8 mouse cellular contexts compared by ENCODE assay signal in the genomic region with DNA sequence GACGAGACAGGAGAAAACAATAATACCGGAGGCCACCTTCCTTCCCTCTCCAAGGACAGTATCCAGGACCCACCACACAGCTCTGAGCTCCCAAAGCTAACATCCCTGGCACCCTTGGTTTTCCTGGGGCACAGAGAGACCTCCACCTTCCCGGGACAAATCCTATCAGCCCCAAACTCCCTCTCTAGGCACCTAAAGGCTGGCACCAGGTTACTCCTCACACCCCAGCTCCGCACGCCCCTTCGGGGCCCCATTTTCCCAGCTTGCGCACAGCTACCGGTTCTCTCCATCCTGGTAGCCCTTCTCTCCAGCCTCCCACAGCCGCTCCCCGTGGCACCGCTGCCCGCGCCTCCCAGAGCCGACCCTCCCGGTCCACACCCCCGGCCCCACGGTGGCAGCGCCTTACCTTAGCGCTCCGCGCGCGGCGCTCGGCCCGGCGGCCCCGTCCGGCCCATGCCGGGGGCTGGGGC. TPM values are rescaled to one million over a fixed set of nuclear protein-coding genes. Genes with fewer than 3 reads are reported as not detected.
DNase-seq lines count a peak whose midpoint lies in the region; ATAC-seq and TF ChIP-seq lines count a peak whose summit lies in the region.

No protein-coding gene starts in this region.

- under 1% methylated on average over 29 of the region's 30 CpGs for WGBS in kidney, embryonic 15.5 days
- under 1% methylated on average over 30 of the region's 30 CpGs for WGBS in hindbrain, embryonic 13.5 days
- WGBS in midbrain, embryonic 11.5 days, result under 1% methylated on average over 30 of the region's 30 CpGs

- peak overlapping the region; percentile 99 for H3K4me3 ChIP-seq in kidney, embryonic 15.5 days (replicated peaks)
- peak overlapping the region; percentile 89 to 95 (median 94) for H3K4me3 ChIP-seq in CH12.LX (replicated peaks in 1 of 3; ENCODE audit: low read depth in 2 of 3, low read length in 2 of 3, poor library complexity in 1 of 3)
- H3K4me3 ChIP-seq in cortical plate, adult 2 months (ENCODE audit: insufficient read depth, low read length), result peak overlapping the region; percentile 73
- peak overlapping the region; percentile 94 for H3K4me3 ChIP-seq in hindbrain, embryonic 13.5 days
- peak overlapping the region; percentile 78 for H3K4me3 ChIP-seq in midbrain, embryonic 11.5 days (ENCODE audit: low read depth, low read length)

- TF ChIP-seq CTCF in CH12.LX (conservative IDR thresholded peaks at IDR 0.05 in 1 of 2, IDR thresholded peaks at IDR 0.05 in 1 of 2; ENCODE audit: low read depth in 2 of 2, low read length in 2 of 2), result no peak
- TF ChIP-seq CTCF in cortical plate, adult 2 months (IDR thresholded peaks at IDR 0.05; ENCODE audit: extremely low read depth, insufficient read depth, low read length), result no peak

- H3K36me3 ChIP-seq in kidney, embryonic 15.5 days, result peaks cover 12% of the 10 kb centered on the region
- H3K36me3 ChIP-seq in CH12.LX (replicated peaks in 1 of 2; ENCODE audit: control insufficient read depth in 1 of 2, insufficient read depth in 1 of 2, low read length in 1 of 2), result peaks cover 5 to 35% of the 10 kb centered on the region in 2 experiments
- H3K36me3 ChIP-seq in hindbrain, embryonic 13.5 days, result peaks cover 8% of the 10 kb centered on the region
- no peaks in the 10 kb centered on the region; the same call in 1 of the 2 replicates for H3K36me3 ChIP-seq in midbrain, embryonic 11.5 days (ENCODE audit: control insufficient read depth, insufficient read depth, low read length)

- in situ Hi-C loops in CH12.LX (cut with MboI; ENCODE audit: low pct_ligation_motif_present, low pct_unique_long_range_greater_than_20kb, low sequenced_read_pairs), result loop anchor here (10.0 to 25.0 kb wide), 2 partner anchors 112 to 175 kb away; a partner anchor contains a TSS

- H3K4me2 ChIP-seq in kidney, embryonic 15.5 days, result peak overlapping the region; percentile 95
- H3K4me2 ChIP-seq in CH12.LX (ENCODE audit: insufficient read depth, low read depth, poor library complexity, severe bottlenecking), result peak overlapping the region; percentile 98
- H3K4me2 ChIP-seq in hindbrain, embryonic 13.5 days, result peak overlapping the region; percentile 99
- peak overlapping the region; percentile 79 for H3K4me2 ChIP-seq in midbrain, embryonic 11.5 days

- H3K9ac ChIP-seq in kidney, embryonic 15.5 days, result peak overlapping the region; percentile 93
- H3K9ac ChIP-seq in CH12.LX (ENCODE audit: insufficient read depth, low read depth), result peak overlapping the region; percentile 83
- peak overlapping the region; percentile 99 for H3K9ac ChIP-seq in hindbrain, embryonic 13.5 days
- peak overlapping the region; percentile 89 for H3K9ac ChIP-seq in midbrain, embryonic 11.5 days (ENCODE audit: low read length)

- H3K9me3 ChIP-seq in kidney, embryonic 15.5 days (replicated peaks), result no peaks in the 10 kb centered on the region
- H3K9me3 ChIP-seq in CH12.LX (replicated peaks; ENCODE audit: low read length), result peaks cover 2% of the 10 kb centered on the region
- no peaks in the 10 kb centered on the region for H3K9me3 ChIP-seq in hindbrain, embryonic 13.5 days
- no peaks in the 10 kb centered on the region for H3K9me3 ChIP-seq in midbrain, embryonic 11.5 days (ENCODE audit: control insufficient read depth, low read length)

- no peaks in the 10 kb centered on the region for H3K27me3 ChIP-seq in kidney, embryonic 15.5 days
- H3K27me3 ChIP-seq in CH12.LX (replicated peaks), result no peaks in the 10 kb centered on the region
- H3K27me3 ChIP-seq in hindbrain, embryonic 13.5 days, result no peaks in the 10 kb centered on the region
- no peaks in the 10 kb centered on the region for H3K27me3 ChIP-seq in midbrain, embryonic 11.5 days (ENCODE audit: control insufficient read depth, insufficient read depth, low read length)

- H3K79me2 ChIP-seq in CH12.LX (replicated peaks; ENCODE audit: control insufficient read depth, extremely low read depth, insufficient read depth, poor library complexity, severe bottlenecking), result peaks cover 28% of the 10 kb centered on the region

- peak; percentile 4; the same call in 1 of the 2 replicates for ATAC-seq in kidney, embryonic 15.5 days (replicated peaks; ENCODE audit: low FRiP score)
- peak; percentile 9 for ATAC-seq in hindbrain, embryonic 13.5 days (ENCODE audit: low FRiP score)
- ATAC-seq in midbrain, embryonic 11.5 days (ENCODE audit: low FRiP score), result peak; percentile 51

- peaks cover 47% of the 10 kb centered on the region for H3K4me1 ChIP-seq in kidney, embryonic 15.5 days
- peaks cover 21 to 63% of the 10 kb centered on the region in 2 experiments for H3K4me1 ChIP-seq in CH12.LX (ENCODE audit: control insufficient read depth in 1 of 2, insufficient read depth in 2 of 2)
- peaks cover 6% of the 10 kb centered on the region for H3K4me1 ChIP-seq in cortical plate, adult 2 months (ENCODE audit: control insufficient read depth, insufficient read depth, low read length)
- peaks cover 64% of the 10 kb centered on the region for H3K4me1 ChIP-seq in hindbrain, embryonic 13.5 days (replicated peaks)
- peaks cover 44% of the 10 kb centered on the region for H3K4me1 ChIP-seq in midbrain, embryonic 11.5 days (ENCODE audit: control insufficient read depth, insufficient read depth, low read length)

- no peak for TF ChIP-seq POLR2A in CH12.LX (IDR thresholded peaks at IDR 0.05; ENCODE audit: low read depth, low read length)
- no peak for TF ChIP-seq POLR2A in cortical plate, adult 2 months (IDR thresholded peaks at IDR 0.05; ENCODE audit: extremely low read depth, insufficient read depth, low read length)

- dilution Hi-C loops in CH12.LX (cut with MboI; ENCODE audit: extremely low pct_ligation_motif_present, extremely low pct_unique_long_range_greater_than_20kb, low sequenced_read_pairs), result no loop called here

- no peak for TF ChIP-seq RAD21 in CH12.LX (IDR thresholded peaks at IDR 0.05; ENCODE audit: low read depth, low read length)

- DNase-seq in kidney, postnatal 10 days, result no peak
- DNase-seq in CH12.LX (ENCODE audit: extremely low read depth), result no peak
- peak; percentile 95 for DNase-seq in midbrain, embryonic 11.5 days (ENCODE audit: low spot score, missing footprints)
- DNase-seq in thymus, postnatal 14 days, result no peak
- no peak for DNase-seq in ovary, postnatal 36 days (ENCODE audit: low spot score)

- peak overlapping the region; percentile 94 for H3K27ac ChIP-seq in kidney, embryonic 15.5 days
- H3K27ac ChIP-seq in CH12.LX (ENCODE audit: insufficient read depth, low read depth), result peak overlapping the region; percentile 20
- H3K27ac ChIP-seq in cortical plate, adult 2 months (ENCODE audit: insufficient read depth, low read length), result peak overlapping the region; percentile 83
- peak overlapping the region; percentile 96 for H3K27ac ChIP-seq in hindbrain, embryonic 13.5 days
- H3K27ac ChIP-seq in midbrain, embryonic 11.5 days (ENCODE audit: low read depth, low read length), result peak overlapping the region; percentile 77

- no peak for TF ChIP-seq EP300 in CH12.LX (IDR thresholded peaks at IDR 0.05; ENCODE audit: low read length)

TF ChIP-seq in CH12.LX, 34 proteins besides CTCF, POLR2A, EP300 and RAD21:
- no peak for TF ChIP-seq KAT2A (IDR thresholded peaks at IDR 0.05; ENCODE audit: insufficient replicate concordance, low read length)
- 0 out of 2 replicates have a peak, but pooled peaks have one; percentile 7 for TF ChIP-seq SIN3A (IDR thresholded peaks at IDR 0.05; ENCODE audit: low read length)

RNA-seq across cellular contexts. Expression of a gene that starts 0.5 kb away (rescaled TPM):
- polyA plus RNA-seq in kidney, embryonic 15.5 days (2015; fragmentation: Nextera tagmentation; extraction: Ambion mirVana), result 11.9 and 13.2 TPM in 2 replicates
- total RNA-seq in CH12.LX (2012; rRNA removed) (35.8 and 51.8 TPM in 2 replicates), CH12.LX (2014; rRNA removed) (33.2 and 34.2 TPM in 2 replicates)
- polyA plus RNA-seq in CH12.LX (2012; ENCODE audit: insufficient read length, low read depth), result 31.3 and 44.4 TPM in 2 replicates
- 112 and 117 TPM in 2 replicates for polyA plus RNA-seq in cortical plate, adult 2 months (2012; rRNA removed)
- 13.4 TPM in 2 replicates for polyA plus RNA-seq in hindbrain, embryonic 13.5 days (2015; fragmentation: Nextera tagmentation; extraction: Ambion mirVana)
- 8.0 and 11.4 TPM in 2 replicates for polyA plus RNA-seq in midbrain, embryonic 11.5 days (2014; fragmentation: Nextera tagmentation; extraction: Ambion mirVana)

RNA-seq across cellular contexts. Expression of a gene that starts 35.8 kb away (rescaled TPM):
- 174 and 180 TPM in 2 replicates for polyA plus RNA-seq in kidney, embryonic 15.5 days (2015; fragmentation: Nextera tagmentation; extraction: Ambion mirVana)
- total RNA-seq in CH12.LX (2012; rRNA removed) (268 and 353 TPM in 2 replicates), CH12.LX (2014; rRNA removed) (294 and 302 TPM in 2 replicates)
- polyA plus RNA-seq in CH12.LX (2012; ENCODE audit: insufficient read length, low read depth), result 304 and 319 TPM in 2 replicates
- polyA plus RNA-seq in cortical plate, adult 2 months (2012; rRNA removed), result 96.1 and 101 TPM in 2 replicates
- polyA plus RNA-seq in hindbrain, embryonic 13.5 days (2015; fragmentation: Nextera tagmentation; extraction: Ambion mirVana), result 127 and 129 TPM in 2 replicates
- polyA plus RNA-seq in midbrain, embryonic 11.5 days (2014; fragmentation: Nextera tagmentation; extraction: Ambion mirVana), result 173 and 176 TPM in 2 replicates

RNA-seq across cellular contexts. Expression of a gene that starts 49.8 kb away (rescaled TPM):
- 0.87 and 1.1 TPM in 2 replicates for polyA plus RNA-seq in kidney, embryonic 15.5 days (2015; fragmentation: Nextera tagmentation; extraction: Ambion mirVana)
- total RNA-seq in CH12.LX (2012; rRNA removed), result 1.4 and 2.2 TPM in 2 replicates
- total RNA-seq in CH12.LX (2014; rRNA removed), result 1.4 and 1.6 TPM in 2 replicates
- 4.4 and 4.8 TPM in 2 replicates for polyA plus RNA-seq in CH12.LX (2012; ENCODE audit: insufficient read length, low read depth)
- polyA plus RNA-seq in cortical plate, adult 2 months (2012; rRNA removed), result 2.4 and 2.6 TPM in 2 replicates
- polyA plus RNA-seq in hindbrain, embryonic 13.5 days (2015; fragmentation: Nextera tagmentation; extraction: Ambion mirVana), result 0.98 and 1.1 TPM in 2 replicates
- polyA plus RNA-seq in midbrain, embryonic 11.5 days (2014; fragmentation: Nextera tagmentation; extraction: Ambion mirVana), result 0.36 and 0.45 TPM in 2 replicates

Comparison
In these comparisons a context has a peak if more than half of its experiments do, and no peak if none do; other contexts are left out.
1. H3K27ac ChIP-seq: peak in every context shown above with its lines; median percentile 96 in hindbrain, embryonic 13.5 days; 94 in kidney, embryonic 15.5 days; 83 in cortical plate, adult 2 months; 77 in midbrain, embryonic 11.5 days; 20 in CH12.LX.